Mouse (Mus musculus): ENCODE measurements around the gene Kcnk16. TPM values are rescaled to one million over a fixed set of nuclear protein-coding genes. Genes with fewer than 3 reads are reported as not detected.
"Not testable (repeated sequence)": the region's sequence is repeated elsewhere in the genome, so short reads cannot be mapped to it uniquely, and the experiment has no call there.

Kcnk16 gene
- not detected in 2 replicates for polyA plus RNA-seq (2015; fragmentation: Nextera tagmentation; extraction: Ambion mirVana)

DNA sequence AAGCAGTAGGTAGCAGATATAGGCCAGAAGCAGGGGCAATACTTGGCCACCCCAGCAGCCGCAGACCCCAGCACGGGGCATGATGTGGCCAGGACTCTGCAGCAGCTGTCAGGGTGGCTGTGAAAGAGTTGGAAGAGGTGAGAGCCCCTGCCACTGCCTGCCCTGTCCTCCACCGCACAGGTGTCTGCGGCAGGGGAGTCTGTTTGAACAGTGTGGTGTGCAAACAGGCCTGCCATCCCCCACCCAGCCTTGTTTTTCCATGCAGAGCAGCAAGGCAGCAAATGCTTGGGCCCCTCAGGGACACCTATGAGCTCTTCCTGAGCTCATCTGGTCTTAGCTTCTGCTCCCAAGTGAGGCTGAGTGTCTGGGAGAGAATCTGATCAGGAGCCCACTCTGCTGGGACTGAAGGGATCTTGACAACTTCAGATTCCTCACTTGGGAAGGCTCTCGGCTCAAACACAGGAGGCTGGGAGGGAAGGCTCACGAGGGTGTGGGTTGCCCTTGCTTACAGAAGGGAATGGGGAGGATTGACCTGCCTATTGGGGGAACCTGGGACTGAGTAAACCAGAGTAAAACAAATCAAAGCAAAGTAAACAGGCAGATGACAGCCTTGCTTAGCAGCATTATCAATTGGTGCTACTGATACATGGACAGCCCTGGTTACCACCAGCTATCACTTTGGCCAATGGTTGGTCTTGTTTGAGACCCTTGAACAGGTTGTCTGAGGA lies at the start of gene Kcnk16:
Gene Kcnk16 (minus strand): TSS at position 118 of the 728 bp plus-strand sequence.
- Histone ChIP-seq H3K36me3 (no peaks in the 10 kb centered on the region), H3K4me3 (no peak within 1 kb of the TSS), H3K4me2 (replicated peaks) (no peak within 1 kb of the TSS), H3K27me3 (no peaks in the 10 kb centered on the region), H3K4me1 (no peaks in the 10 kb centered on the region), H3K9me3 (peaks cover 4% of the 10 kb centered on the region), H3K9ac (no peak within 1 kb of the TSS), H3K27ac (no peak within 1 kb of the TSS)
- WGBS: 66% methylated on average over 6 of the region's 6 CpGs
- ATAC-seq (ENCODE audit: low FRiP score, low read depth): no peak

- H3K36me3 ChIP-seq: peaks cover 67% of the 10 kb centered on the region
- no peak for ATAC-seq (ENCODE audit: low FRiP score, low read depth)
- no peaks in the 10 kb centered on the region for H3K9me3 ChIP-seq
- 30% methylated on average over 1 of the region's 1 CpGs for WGBS
- H3K4me2 ChIP-seq (replicated peaks): no peak overlapping the region
- no peaks in the 10 kb centered on the region for H3K27me3 ChIP-seq
- no peaks in the 10 kb centered on the region for H3K4me1 ChIP-seq
- no peak overlapping the region for H3K27ac ChIP-seq
- H3K4me3 ChIP-seq: no peak overlapping the region
- H3K9ac ChIP-seq: no peak overlapping the region
These were observed 46.1 kb upstream of the Kcnk16 start for GRCm38 (mm10) chr14:20315137-20315536.

DNA sequence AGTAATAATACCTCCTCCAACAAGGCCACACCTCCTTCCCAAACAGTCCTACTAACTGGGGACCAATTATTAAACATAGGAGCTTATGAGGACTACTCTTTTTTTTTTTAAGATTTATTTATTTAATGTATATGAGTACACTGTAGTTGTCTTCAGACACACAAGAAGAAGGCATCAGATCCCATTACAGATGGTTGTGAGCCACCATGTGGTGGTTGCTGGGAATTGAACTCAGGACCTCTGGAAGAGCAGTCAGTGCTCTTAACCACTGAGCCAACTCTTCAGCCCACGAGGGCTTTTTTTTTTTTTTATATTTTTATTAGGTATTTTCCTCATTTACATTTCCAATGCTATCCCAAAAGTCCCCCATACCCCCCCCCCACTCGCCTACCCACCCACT lies 36.1 kb upstream of the Kcnk16 start:
- peaks cover 27% of the 10 kb centered on the region for H3K36me3 ChIP-seq
- H3K9ac ChIP-seq; H3K9me3 ChIP-seq; H3K4me2 ChIP-seq (replicated peaks); H3K27ac ChIP-seq; H3K4me3 ChIP-seq; ATAC-seq (ENCODE audit: low FRiP score, low read depth); H3K27me3 ChIP-seq; H3K4me1 ChIP-seq: not testable (repeated sequence)
- 73% methylated on average over 2 of the region's 2 CpGs for WGBS

DNA sequence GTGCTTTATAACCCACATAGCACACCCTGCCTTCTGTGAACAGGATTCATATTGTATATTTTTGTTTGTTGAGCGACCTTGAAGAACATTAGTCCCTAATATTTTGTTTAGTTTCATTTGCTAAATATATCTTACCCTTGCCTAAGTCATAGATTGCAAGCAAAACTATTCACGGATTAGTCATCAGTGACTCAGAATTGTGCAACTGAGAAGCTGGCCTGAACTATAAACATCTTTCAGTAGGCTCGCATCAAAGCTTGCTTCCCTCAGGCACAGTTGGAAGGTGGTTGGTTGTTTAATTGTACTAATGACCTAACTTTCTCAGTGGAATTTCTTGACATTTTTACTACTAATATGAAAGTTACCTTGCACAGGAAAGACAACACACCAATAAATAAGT lies 29.1 kb upstream of the Kcnk16 start:
- WGBS: 77% methylated on average over 3 of the region's 3 CpGs
- no peaks in the 10 kb centered on the region for H3K27me3 ChIP-seq
- H3K4me3 ChIP-seq: no peak overlapping the region
- no peak overlapping the region for H3K27ac ChIP-seq
- no peak overlapping the region for H3K9ac ChIP-seq
- peaks cover 7% of the 10 kb centered on the region; the same call in 1 of the 2 replicates for H3K4me1 ChIP-seq
- H3K9me3 ChIP-seq: no peaks in the 10 kb centered on the region
- no peak for ATAC-seq (ENCODE audit: low FRiP score, low read depth)
- H3K4me2 ChIP-seq (replicated peaks): no peak overlapping the region
- H3K36me3 ChIP-seq: peaks cover 5% of the 10 kb centered on the region; the same call in 1 of the 2 replicates

- Histone ChIP-seq H3K9ac (no peak overlapping the region), H3K27ac (no peak overlapping the region), H3K4me3 (no peak overlapping the region), H3K27me3 (no peaks in the 10 kb centered on the region), H3K9me3 (no peaks in the 10 kb centered on the region), H3K4me1 (peaks cover 7% of the 10 kb centered on the region; the same call in 1 of the 2 replicates), H3K4me2 (replicated peaks) (no peak overlapping the region), H3K36me3 (peaks cover 5% of the 10 kb centered on the region; the same call in 1 of the 2 replicates)
- WGBS: 77% methylated on average over 3 of the region's 3 CpGs
- no peak for ATAC-seq (ENCODE audit: low FRiP score, low read depth)
These were observed 28.6 kb upstream of the Kcnk16 start for GRCm38 (mm10) chr14:20297616-20298015.

DNA sequence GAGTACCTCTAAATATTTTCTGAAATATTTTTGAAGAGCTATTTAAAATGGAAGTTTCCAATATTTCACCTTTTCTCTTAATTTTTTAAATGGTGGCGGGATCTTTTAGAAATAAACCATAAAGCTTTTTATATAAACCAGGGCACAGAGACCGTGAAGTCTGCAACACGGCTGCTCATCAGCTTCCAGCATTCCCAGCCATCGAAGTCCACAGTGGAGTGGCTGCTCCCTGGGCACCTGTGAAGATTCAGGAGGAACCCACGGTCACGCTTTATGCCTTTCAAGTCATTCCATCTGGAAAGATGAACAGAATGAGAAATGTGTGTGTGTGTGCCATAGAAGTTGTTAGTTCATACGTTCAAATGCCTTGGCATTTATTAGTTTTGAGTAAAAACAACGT lies 25.9 kb upstream of the Kcnk16 start:
- Histone ChIP-seq H3K4me1 (peaks cover 7% of the 10 kb centered on the region; the same call in 1 of the 2 replicates), H3K4me2 (replicated peaks) (peak overlapping the region; percentile 72), H3K9me3 (no peaks in the 10 kb centered on the region), H3K4me3 (peak overlapping the region; percentile 53), H3K27ac (no peak overlapping the region), H3K9ac (peak overlapping the region; percentile 72), H3K36me3 (peaks cover 4% of the 10 kb centered on the region; the same call in 1 of the 2 replicates), H3K27me3 (no peaks in the 10 kb centered on the region)
- 41% methylated on average over 8 of the region's 8 CpGs for WGBS
- no peak for ATAC-seq (ENCODE audit: low FRiP score, low read depth)

DNA sequence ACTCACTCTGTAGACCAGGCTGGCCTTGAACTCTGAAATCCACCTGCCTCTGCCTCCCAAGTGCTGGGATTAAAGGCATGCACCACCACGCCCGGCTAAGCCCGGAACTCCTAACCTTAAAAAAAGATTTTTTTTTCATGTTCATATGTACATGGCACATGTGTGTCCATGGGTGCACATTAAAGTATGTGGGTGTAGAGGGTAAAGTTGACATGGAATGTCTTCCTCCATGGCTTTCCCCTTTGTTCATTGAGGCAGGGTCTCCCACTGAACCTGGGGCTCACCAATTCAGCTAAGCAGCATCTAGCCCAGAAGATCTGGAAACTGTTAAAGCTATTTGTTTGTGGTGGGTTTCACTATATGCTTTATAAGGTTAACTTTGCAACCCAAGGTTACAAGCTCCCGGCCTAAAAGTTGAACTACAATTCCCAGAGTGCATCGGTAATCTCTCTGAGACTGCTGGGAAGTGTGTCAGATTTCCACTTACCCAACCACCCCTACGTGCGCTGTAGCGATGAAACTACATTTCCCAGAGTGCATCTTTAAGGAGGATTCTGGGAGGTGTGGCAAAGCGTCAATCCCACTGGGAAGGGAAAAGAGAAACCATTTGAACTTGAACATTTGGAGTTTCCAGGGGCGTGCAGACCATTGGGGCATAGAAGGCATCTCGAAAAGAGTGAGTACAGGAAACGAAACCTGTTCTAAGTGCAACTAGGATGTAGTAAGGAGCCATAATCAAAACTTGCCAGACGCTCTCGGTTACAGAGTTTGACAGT lies 25.3 kb upstream of the Kcnk16 start, which contains the start of gene Nudt13:
Gene Nudt13 (plus strand): TSS at position 581 of the 776 bp plus-strand sequence.
- Histone ChIP-seq H3K4me1 (peaks cover 7% of the 10 kb centered on the region; the same call in 1 of the 2 replicates), H3K36me3 (no peaks in the 10 kb centered on the region), H3K4me2 (replicated peaks) (peak within 1 kb of the TSS; percentile 72), H3K9ac (peak within 1 kb of the TSS; percentile 72), H3K4me3 (peak within 1 kb of the TSS; percentile 53), H3K27me3 (no peaks in the 10 kb centered on the region), H3K27ac (no peak within 1 kb of the TSS), H3K9me3 (no peaks in the 10 kb centered on the region)
- 23% methylated on average over 14 of the region's 14 CpGs for WGBS
- peak; percentile 97 for ATAC-seq (ENCODE audit: low FRiP score, low read depth)

- Histone ChIP-seq H3K9ac (no peak overlapping the region), H3K36me3 (no peaks in the 10 kb centered on the region), H3K9me3 (no peaks in the 10 kb centered on the region), H3K4me2 (replicated peaks) (no peak overlapping the region), H3K27ac (no peak overlapping the region), H3K27me3 (no peaks in the 10 kb centered on the region), H3K4me1 (peaks cover 7% of the 10 kb centered on the region; the same call in 1 of the 2 replicates), H3K4me3 (no peak overlapping the region)
- ATAC-seq (ENCODE audit: low FRiP score, low read depth): no peak
- 68% methylated on average over 4 of the region's 4 CpGs for WGBS
These were observed 22.4 kb upstream of the Kcnk16 start for GRCm38 (mm10) chr14:20291391-20291790.

- Histone ChIP-seq H3K9ac (no peak overlapping the region), H3K4me3 (no peak overlapping the region), H3K36me3 (no peaks in the 10 kb centered on the region), H3K4me2 (replicated peaks) (no peak overlapping the region), H3K27ac (no peak overlapping the region), H3K9me3 (no peaks in the 10 kb centered on the region), H3K4me1 (no peaks in the 10 kb centered on the region), H3K27me3 (no peaks in the 10 kb centered on the region)
- WGBS: 78% methylated on average over 6 of the region's 6 CpGs
- ATAC-seq (ENCODE audit: low FRiP score, low read depth): no peak
These were observed 578 bp downstream of the Kcnk16 start for GRCm38 (mm10) chr14:20268421-20268820.

- no peaks in the 10 kb centered on the region for H3K36me3 ChIP-seq
- ATAC-seq (ENCODE audit: low FRiP score, low read depth): no peak
- H3K27me3 ChIP-seq: peaks cover 7% of the 10 kb centered on the region; the same call in 1 of the 2 replicates
- no peaks in the 10 kb centered on the region for H3K4me1 ChIP-seq
- no peak overlapping the region for H3K4me2 ChIP-seq (replicated peaks)
- H3K27ac ChIP-seq: no peak overlapping the region
- no peak overlapping the region for H3K9ac ChIP-seq
- no peak overlapping the region for H3K4me3 ChIP-seq
- no peaks in the 10 kb centered on the region for H3K9me3 ChIP-seq
- 57% methylated on average over 4 of the region's 4 CpGs for WGBS
These were observed 6.7 kb downstream of the Kcnk16 start for GRCm38 (mm10) chr14:20262346-20262745.

- peak; percentile 64; the same call in 1 of the 2 replicates for ATAC-seq (ENCODE audit: low FRiP score, low read depth)
These were observed 10.6 kb downstream of the Kcnk16 start for GRCm38 (mm10) chr14:20258185-20259113.

More at GRCm38 (mm10) chr14:20258185-20259113, 10.6 kb downstream of the Kcnk16 start:
- no peak overlapping the region for H3K9ac ChIP-seq
- H3K9me3 ChIP-seq: no peaks in the 10 kb centered on the region
- no peaks in the 10 kb centered on the region for H3K36me3 ChIP-seq
- H3K4me2 ChIP-seq (replicated peaks): no peak overlapping the region
- H3K27ac ChIP-seq: no peak overlapping the region
- H3K4me3 ChIP-seq: no peak overlapping the region
- H3K27me3 ChIP-seq: peaks cover 7% of the 10 kb centered on the region; the same call in 1 of the 2 replicates
- no peaks in the 10 kb centered on the region for H3K4me1 ChIP-seq
- WGBS: 58% methylated on average over 8 of the region's 8 CpGs
